Mouse (Mus musculus) embryonic facial prominence, embryonic 11.5 days (tissue): Measurements from ENCODE around the gene Rtn2. TPM values are rescaled to one million over a fixed set of nuclear protein-coding genes. Genes with fewer than 3 reads are reported as not detected.

Experiments used
- ATAC-seq: fragments of 200-750 bp; cut with Nextera tagmentation; replicated peaks from 2 replicates; pipeline ENCODE4 v1.8.0; 2017; ENCODE audit warnings: low read depth; ENCODE audit not compliant: insufficient number of reproducible peaks, low FRiP score, low TSS enrichment
- DNase-seq: peaks from one replicate; pipeline ENCODE4 v3.0.0-alpha.2; 2015; ENCODE audit warnings: low spot score
- H3K27ac ChIP-seq: fragments of 300-500 bp; sonication (generic); replicated peaks from 2 replicates; pipeline ENCODE4 v1.5.1; 2014; ENCODE audit warnings: mild to moderate bottlenecking, low read depth, low read length, control low read depth
- H3K27me3 ChIP-seq: fragments of 300-500 bp; sonication (generic); 2 replicates; pipeline ENCODE4 v1.6.1; 2014; ENCODE audit warnings: mild to moderate bottlenecking, low read length, moderate library complexity, mixed read lengths; ENCODE audit not compliant: control insufficient read depth, insufficient read depth
- H3K36me3 ChIP-seq: fragments of 300-500 bp; sonication (generic); replicated peaks from 2 replicates; pipeline ENCODE4 v1.6.1; 2014; ENCODE audit warnings: low read depth, mild to moderate bottlenecking, low read length, moderate library complexity, mixed read lengths; ENCODE audit not compliant: control insufficient read depth, insufficient read depth
- H3K4me1 ChIP-seq: fragments of 300-500 bp; sonication (generic); 2 replicates; pipeline ENCODE4 v1.6.1; 2014; ENCODE audit warnings: low read length, mixed read lengths; ENCODE audit not compliant: control insufficient read depth, insufficient read depth
- H3K4me2 ChIP-seq: fragments of 300-500 bp; sonication (generic); 2 replicates; pipeline ENCODE4 v1.6.1; 2014; ENCODE audit warnings: low read depth, mild to moderate bottlenecking, control low read depth, low read length, moderate library complexity
- H3K4me3 ChIP-seq: fragments of 300-500 bp; sonication (generic); 2 replicates; pipeline ENCODE4 v1.5.1; 2014; ENCODE audit warnings: low read depth, low read length, control low read depth
- H3K9ac ChIP-seq: fragments of 300-500 bp; sonication (generic); replicated peaks from 2 replicates; pipeline ENCODE4 v1.6.1; 2014; ENCODE audit warnings: mild to moderate bottlenecking, control low read depth, low read length
- H3K9me3 ChIP-seq: fragments of 300-500 bp; sonication (generic); replicated peaks from 2 replicates; pipeline ENCODE4 v1.6.1; 2016; ENCODE audit warnings: mild to moderate bottlenecking, low read length, inconsistent platforms, mixed read lengths; ENCODE audit not compliant: control insufficient read depth
- WGBS: fragments of 180-500 bp; shearing (Covaris S2); extraction: QIAGEN DNeasy Blood & Tissue Kit; methylation state at CpG from one replicate; pipeline ENCODE4 v1.1.7; 2014; 5-methylcytosine and 5-hydroxymethylcytosine counted together
- polyA plus RNA-seq: library from polyadenylated mRNA; unstranded; fragments of >200 nt; fragmentation: Nextera tagmentation; extraction: Ambion mirVana; gene quantifications from 2 replicates; pipeline ENCODE4 v1.2.1, GENCODE M21; 2014

Rtn2 gene
- polyA plus RNA-seq, 1 experiment from 2014 or later: 15.8 TPM

DNA sequence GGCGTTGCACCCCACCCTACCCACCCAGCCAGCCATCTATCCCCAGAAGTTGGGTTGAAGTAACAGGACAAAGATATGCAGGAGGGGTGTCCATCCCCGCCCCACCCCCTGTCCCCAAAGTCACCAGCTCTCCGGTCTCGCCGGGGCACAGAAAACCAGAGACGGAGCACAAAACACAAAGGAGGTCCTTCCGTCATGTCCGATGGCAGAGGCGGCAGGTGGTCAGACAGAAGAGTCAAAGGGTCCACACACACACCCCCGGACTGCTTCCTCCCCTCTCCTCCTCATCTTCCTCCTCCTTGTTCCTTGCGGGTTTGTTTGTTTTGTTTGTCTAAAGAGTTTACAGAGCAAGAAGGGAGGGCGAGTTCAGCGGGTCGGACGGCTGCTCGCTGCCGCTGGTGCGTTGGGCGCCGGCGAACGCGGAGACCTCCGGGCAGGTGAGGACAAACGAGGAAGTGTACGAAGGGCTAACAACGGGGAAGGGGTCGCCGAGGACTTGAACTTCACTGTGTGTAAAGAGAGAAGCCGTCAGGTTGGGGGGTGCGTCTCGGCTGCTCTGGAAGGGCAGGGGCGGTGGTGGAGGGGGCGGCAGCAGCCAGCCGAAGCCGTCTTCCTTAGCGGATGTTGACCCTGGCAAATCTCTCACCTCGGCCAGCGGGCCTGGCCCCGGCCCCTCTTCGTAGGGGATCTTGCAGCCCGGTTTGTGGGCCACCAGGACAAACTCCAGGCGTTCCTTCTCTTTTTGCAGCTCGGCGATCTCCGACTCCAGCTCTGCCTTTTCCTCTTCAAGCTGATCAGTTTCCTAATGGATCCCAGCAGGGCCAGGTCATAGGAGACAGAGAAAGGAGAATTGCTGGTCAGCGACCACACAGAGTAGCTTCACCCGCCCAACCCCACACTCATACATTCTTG, 22.3 kb downstream of the Rtn2 start:
- Histone ChIP-seq H3K4me2 (peak overlapping the region; percentile 30), H3K4me1 (peaks cover 6% of the 10 kb centered on the region), H3K9ac (no peak overlapping the region), H3K36me3 (no peaks in the 10 kb centered on the region), H3K27ac (no peak overlapping the region), H3K4me3 (peak overlapping the region; percentile 23; the same call in 1 of the 2 replicates), H3K27me3 (peaks cover 45% of the 10 kb centered on the region), H3K9me3 (no peaks in the 10 kb centered on the region)
- ATAC-seq (no peak), DNase-seq (no peak)
- 1% methylated on average over 47 of the region's 48 CpGs for WGBS

DNA sequence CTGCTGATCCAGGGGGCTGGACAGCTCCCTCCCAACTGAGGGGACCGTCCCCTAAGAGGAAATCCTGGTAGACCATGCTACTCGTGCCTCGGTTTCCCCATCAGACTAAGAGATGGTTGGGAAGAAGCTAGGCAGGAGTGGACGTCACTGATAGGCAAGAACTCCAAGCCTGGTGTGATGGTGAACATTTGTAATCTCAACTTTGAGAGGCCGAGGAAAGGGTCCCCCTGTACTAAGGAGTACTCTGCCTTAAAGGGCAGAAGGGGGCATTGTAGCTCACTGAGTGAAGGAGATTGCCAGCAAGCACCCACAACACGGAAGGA, 22.9 kb downstream of the Rtn2 start:
- DNase-seq (no peak), ATAC-seq (no peak)
- WGBS: 7% methylated on average over 6 of the region's 6 CpGs
- peaks cover 45% of the 10 kb centered on the region for H3K27me3 ChIP-seq
- no peak overlapping the region for H3K9ac ChIP-seq
- no peak overlapping the region for H3K27ac ChIP-seq
- H3K4me1 ChIP-seq: peaks cover 6% of the 10 kb centered on the region
- no peaks in the 10 kb centered on the region for H3K36me3 ChIP-seq
- H3K9me3 ChIP-seq: no peaks in the 10 kb centered on the region
- no peak overlapping the region; the same call in none of the 2 replicates for H3K4me2 ChIP-seq
- H3K4me3 ChIP-seq: no peak overlapping the region

DNA sequence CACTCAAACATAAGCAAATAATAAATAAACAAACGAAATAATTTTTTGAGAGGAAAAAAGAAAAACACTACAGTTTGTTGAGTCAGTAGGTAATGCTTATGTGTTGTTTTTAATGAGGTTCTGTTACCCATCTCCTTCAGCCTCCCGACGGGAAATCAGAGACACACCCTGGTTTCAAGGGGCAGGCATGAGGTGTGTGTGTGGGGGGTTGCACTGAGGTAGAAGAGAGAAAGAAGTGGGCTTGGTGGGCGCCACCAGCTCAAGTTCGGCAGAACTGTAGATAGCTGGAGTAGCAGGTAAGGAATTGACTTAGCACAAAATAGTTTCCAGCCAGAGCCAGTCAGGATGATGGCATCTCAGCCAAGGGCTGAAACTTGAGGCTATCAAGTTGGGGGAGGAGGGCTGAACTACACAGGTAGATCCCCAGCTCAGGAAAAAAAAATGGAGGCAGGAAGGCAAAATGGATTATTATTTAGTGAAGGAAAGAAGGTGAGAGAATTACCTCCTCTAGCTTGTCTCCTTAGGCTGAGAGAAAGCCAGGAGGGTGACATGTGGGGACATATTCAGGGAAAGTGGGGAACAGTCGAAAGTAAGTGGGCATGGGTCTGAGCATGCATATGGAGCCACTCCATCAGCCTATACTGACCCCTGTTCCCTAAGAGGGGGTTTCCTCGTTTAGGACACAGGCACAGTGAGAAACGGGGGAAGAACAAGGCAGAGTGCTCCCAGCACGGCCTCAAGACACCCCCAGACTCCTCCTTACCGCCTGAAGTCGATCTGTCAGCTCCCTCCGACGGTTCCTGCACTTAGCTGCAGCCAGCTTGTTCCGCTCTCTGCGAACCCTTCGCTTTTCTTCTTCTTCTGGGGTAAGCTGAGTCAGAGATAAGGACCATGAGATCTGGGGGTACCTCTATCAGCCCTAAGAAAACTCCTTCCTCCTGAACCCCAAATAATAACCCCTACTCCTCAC, 23.7 kb downstream of the Rtn2 start:
- Histone ChIP-seq H3K27me3 (peaks cover 45% of the 10 kb centered on the region), H3K9ac (no peak overlapping the region), H3K4me1 (peaks cover 6% of the 10 kb centered on the region), H3K4me2 (no peak overlapping the region), H3K4me3 (no peak overlapping the region), H3K27ac (no peak overlapping the region), H3K9me3 (no peaks in the 10 kb centered on the region), H3K36me3 (no peaks in the 10 kb centered on the region)
- DNase-seq (no peak), ATAC-seq (no peak)
- WGBS: 45% methylated on average over 16 of the region's 16 CpGs

DNA sequence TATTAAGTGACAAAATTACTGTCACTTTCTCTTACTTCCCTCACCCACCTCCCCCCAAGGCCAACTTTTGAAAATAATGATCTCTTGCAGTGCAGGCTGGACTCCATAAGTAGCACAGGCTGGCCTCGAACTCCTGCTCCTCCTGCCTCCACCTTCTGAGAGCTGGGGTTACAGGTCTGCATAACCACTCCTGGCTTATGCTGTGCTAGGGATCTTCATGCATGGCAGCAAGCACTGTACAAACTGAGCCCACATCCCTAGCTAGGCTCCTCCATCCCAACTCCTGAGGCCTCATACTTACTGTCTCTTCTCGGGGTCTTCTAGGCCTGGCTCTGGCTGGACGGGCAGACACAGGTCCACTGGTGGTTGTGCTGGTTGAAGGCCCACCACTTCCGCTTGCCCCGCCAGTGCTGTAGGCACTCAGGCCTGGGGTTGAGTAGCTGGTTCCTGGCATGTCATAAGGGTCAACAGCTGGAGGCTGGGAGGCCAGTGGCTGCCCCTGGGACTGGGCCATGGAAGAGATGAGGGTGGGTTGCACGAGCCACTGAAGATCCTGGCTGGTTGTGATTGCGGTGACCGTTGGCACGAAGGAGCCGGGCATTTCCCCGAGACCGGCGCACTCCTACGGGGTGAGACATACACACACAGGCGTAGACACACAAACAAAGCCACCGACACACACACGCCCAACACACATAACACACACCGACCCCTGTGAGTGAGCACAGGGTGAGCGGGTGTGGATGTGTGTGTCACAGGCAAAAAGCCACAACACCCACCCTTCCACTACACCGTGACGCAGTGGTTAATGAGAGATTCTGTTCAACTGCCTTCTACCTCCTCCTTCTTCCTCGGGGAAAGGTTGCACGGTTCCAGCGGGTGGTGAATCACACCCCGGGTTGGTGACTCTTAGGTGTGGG, 24.7 kb downstream of the Rtn2 start:
- WGBS: 64% methylated on average over 25 of the region's 25 CpGs
- Histone ChIP-seq H3K27ac (no peak overlapping the region), H3K4me3 (no peak overlapping the region), H3K27me3 (peaks cover 41% of the 10 kb centered on the region), H3K4me1 (peaks cover 6% of the 10 kb centered on the region), H3K9me3 (no peaks in the 10 kb centered on the region), H3K9ac (no peak overlapping the region), H3K36me3 (no peaks in the 10 kb centered on the region), H3K4me2 (peak overlapping the region; percentile 75)
- ATAC-seq (no peak), DNase-seq (no peak)

DNA sequence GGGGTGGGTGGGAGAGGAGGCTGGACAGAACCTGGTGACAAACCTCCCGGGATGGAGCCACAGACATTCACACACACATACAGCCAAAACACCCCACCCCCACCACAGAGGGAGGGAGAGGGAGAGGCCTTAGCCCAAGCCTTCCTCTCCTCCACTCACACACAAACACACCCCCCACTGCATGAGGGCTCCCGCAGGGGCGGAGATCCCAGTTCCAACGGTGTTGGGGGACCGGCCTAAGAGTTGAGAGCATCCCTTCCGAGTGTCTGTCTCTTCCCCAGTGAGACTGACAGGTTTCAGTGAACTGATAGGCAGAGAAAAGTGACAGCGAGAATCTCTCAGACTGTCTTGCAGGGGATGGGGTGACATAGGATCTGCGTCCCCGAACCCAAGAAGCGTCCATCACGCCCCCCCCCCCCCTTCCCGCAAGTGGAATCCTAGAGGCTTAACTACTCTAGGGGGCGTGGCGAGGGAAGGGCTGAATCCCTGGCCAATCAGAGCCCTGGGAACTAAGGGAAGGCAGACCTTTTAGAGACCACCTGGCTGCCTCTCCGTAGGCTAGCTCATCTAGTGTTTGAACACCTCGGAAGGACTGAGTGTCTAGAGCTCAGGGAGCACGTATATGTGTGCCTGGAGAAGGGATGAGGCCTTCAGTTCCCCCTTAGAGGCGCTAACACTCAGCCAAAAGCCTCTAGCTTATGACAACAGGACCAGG, 25.5 kb downstream of the Rtn2 start:
- peak overlapping the region; percentile 75 for H3K4me2 ChIP-seq
- H3K9me3 ChIP-seq: no peaks in the 10 kb centered on the region
- WGBS: 3% methylated on average over 18 of the region's 18 CpGs
- H3K36me3 ChIP-seq: no peaks in the 10 kb centered on the region
- peaks cover 6% of the 10 kb centered on the region for H3K4me1 ChIP-seq
- H3K27ac ChIP-seq: no peak overlapping the region
- peak overlapping the region; percentile 35; the same call in 1 of the 2 replicates for H3K9ac ChIP-seq
- peaks cover 34% of the 10 kb centered on the region for H3K27me3 ChIP-seq
- DNase-seq (peak; percentile 82), ATAC-seq (peak; percentile 36)
- peak overlapping the region; percentile 58 for H3K4me3 ChIP-seq

DNA sequence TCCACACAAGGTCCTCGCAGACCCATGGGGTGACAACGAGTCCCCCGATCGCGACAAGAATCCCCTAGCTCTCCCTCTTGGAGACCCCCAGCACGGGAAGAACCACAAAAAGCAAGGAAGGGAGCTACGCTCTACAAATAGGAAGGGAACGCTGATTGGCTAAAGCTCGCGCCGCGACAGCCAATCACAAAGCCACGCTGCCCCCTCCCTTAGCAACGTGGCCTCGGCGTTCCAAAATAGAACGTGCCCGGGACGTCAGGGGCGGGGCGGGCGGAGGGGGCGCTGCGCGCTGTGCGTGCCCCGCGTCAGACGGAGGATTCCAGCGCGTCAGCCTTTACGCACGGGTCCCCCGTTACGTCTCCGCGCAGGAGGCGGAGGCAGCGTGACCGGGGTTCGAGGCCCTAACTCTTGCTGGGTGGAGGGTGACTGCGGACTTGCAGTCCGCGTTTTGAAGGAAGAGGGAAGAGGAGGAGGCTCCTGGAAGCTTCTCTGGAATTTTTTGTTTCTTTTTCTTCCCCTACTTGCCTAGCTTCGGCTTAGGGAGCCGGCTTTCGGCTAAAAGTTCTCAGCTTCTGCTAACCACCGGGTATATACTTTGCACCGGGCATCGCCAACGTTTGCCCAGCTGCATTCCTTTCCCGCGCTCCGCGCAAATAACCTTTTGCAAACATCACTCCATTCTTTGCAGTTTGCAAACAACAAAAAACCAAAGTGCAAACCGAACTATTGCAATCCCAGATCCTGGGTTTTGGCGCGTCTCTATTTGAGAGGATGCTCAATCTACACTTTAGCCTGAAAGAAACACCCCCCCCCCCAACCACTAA, 26.2 kb downstream of the Rtn2 start:
- peaks cover 6% of the 10 kb centered on the region for H3K4me1 ChIP-seq
- H3K4me2 ChIP-seq: peak overlapping the region; percentile 75
- ATAC-seq (peak; percentile 70), DNase-seq (peak; percentile 97)
- no peaks in the 10 kb centered on the region for H3K36me3 ChIP-seq
- H3K27me3 ChIP-seq: peaks cover 28% of the 10 kb centered on the region
- no peaks in the 10 kb centered on the region for H3K9me3 ChIP-seq
- peak overlapping the region; percentile 35; the same call in 1 of the 2 replicates for H3K9ac ChIP-seq
- H3K27ac ChIP-seq: no peak overlapping the region
- peak overlapping the region; percentile 58 for H3K4me3 ChIP-seq
- under 1% methylated on average over 58 of the region's 58 CpGs for WGBS
